Mouse (Mus musculus) WW6 (cell line): ENCODE measurements around the gene Atrnl1.
"Not testable (repeated sequence)": the region's sequence is repeated elsewhere in the genome, so short reads cannot be mapped to it uniquely, and the experiment has no call there.

Experiments used
- DNase-seq: peaks from one replicate; pipeline ENCODE4 v3.0.0-alpha.2; 2013; ENCODE audit warnings: low read depth, low spot score

Atrnl1 gene

DNA sequence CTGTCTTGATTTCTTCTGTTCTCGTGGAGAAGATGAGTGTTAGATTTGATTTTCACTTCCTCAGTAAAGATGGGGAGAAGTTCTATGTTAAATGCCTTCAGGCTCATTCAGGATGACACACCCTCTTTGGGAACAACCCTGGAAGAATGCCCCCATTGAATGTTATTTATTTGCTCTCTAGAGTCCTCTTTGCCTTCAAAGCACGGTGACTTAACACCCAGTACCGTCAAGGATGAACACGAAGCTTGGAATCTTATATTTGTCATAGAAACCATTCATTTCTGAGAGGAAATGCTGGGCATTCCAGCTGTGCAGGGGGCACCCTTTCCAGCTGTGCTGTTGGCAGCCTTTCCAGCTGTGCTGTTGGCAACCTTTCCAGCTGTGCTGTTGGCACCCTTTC is 212.6 kb downstream of the Atrnl1 start:
- DNase-seq, result no peak

DNA sequence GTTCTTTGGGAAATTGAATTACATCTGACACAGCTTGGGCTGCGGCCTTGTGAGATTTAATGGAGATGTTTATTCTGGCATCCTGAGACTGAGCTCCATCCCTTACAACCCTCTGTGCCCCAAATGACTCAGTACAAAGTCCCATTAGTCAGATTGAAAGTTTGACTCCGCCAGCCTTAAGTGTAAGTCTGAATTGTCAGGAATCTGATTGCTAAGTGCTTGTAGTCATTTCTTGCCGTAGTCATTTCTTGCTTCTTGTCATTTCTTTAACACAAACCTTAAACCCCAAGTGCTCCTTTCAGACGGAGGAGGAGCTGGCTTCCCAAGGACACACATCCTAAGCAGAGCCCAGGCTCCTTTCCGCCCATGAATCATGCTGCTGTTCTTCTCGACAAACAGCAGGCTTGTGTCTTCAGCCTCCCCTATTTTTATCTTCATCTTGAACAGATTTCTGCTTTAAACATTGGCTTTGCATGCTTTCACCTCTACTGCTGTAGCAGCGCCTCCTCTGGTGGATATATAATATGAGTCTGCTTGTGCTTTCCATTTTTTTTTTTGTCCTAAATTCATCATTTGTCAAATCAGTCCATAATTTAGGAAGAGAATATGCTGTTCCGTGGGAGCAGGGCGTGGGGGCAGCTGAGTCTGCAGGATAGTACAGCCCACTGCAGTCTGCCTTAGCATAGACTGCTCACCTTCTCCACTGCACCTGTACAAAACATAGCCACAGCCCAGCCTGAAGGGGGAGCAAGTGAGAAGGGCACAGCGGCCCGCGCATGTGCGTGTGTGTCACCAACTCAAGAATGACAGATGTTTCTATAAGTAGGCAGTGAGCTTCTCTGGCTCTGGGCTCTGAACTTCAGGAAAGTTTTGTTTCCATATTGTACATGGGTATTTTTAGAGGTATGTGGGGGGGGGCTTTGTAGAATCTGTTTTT is 214.7 kb downstream of the Atrnl1 start:
- DNase-seq, result no peak

DNA sequence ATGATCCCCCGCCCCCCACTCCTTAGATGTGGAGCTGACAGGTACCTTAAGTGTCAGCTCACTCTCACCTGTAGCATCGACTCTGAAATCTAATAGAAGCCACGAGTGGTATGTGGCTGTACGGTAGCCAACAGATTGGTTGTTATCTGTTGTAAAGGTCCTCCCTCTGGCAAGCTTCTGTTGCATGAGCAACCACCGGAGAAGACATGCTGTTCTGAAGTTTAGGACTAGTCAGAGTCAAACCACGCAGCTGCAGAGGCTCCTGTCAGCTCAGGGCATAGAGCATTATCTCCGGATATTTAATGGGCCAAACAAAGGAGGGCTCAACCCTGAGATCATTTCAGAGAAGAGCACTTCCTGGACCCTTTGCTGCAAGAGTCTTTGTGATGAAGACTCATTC is 222.2 kb downstream of the Atrnl1 start:
- DNase-seq, result no peak

DNA sequence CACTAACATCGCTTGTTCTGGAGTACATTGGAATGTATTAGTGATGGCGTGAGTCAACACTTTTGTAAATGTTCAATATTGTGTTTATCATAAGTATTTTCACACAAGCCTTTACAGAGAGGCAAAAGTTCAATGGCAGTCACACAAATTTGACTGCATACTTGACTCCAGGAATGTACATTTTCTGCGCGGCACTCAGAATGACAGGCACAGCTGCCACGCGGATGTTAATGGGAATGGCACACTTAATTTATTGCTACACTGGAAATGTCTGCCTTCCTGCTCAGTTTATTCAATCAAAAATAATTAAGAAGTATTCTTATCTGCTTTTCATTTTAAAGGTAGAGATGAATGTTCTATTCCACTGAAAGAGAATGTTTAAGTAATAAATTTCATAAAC is 227.0 kb downstream of the Atrnl1 start:
- no peak for DNase-seq

DNA sequence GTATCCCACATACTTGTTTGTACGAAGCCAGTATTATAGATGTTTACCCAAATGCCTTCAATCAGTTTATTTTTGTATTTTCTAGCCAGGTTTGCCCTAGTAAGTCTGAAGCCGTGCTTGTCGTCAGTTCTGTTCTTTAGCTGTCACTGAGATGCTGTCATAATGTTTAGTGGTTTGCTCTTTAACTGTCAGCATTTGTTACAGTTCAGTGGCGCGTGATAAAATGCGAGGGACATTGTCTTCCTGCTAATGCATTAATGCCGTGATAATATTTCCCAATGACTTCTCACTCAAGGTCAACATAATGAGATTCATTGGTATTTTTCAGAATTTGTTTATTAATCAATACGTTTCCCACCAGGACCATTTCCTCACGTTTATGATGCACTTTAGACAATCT is 227.7 kb downstream of the Atrnl1 start:
- no peak for DNase-seq

DNA sequence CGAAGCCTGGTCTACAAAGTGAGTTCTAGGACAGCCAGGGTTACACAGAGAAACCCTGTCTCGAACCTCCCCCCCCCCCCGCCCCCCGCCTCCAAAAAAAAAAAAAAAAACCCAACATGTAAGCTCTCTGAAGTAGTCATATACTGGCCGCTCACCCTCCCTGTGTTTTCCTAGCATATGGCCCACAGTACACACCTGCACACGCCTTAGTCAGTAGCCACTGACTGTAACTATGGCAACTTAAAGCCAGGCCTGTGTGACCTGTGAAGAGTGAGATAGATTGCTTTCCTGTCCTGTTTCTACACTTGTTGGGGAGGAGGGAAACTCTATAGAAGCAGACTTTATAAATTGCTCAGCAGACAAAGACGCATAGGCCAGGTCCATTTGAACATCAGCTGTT is 239.1 kb downstream of the Atrnl1 start:
- no peak for DNase-seq

DNA sequence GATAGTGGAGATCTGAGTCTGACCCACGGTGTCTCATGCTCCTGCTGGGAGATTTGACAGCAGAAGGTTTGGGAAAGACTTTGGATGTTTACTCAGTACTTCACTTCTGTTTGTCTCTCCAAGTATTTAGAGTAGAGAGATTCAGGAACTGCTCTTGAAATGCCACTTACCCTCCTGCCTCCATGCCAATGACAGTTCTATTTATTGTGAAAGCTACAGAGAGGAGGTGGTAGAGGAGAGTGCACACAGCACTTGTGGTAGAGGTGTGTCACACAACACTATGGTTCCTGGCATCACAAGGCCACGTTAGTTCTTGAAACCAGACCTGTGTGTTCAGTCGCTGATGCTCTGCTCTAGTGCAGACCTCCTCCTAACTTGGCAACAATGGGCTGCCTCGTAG is 257.5 kb downstream of the Atrnl1 start:
- no peak for DNase-seq

DNA sequence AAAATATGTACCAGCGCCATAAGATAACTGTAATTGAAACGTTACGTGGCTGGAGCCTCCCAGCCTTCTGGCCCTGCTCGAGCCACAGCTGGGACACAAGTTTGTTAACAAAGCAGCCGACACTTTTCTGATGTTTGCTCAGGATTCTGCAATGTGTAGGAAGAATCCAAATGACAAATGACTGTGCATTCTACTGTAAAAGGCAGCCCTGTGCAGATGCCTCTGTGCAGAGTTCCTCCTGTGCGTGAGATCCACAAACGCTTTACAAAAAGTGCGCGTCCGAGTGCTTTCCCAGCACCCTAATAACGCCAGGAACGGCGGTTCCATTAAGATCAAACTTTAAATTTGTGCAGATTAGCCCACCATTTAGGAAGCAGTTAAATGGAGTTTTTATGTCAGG is 260.0 kb downstream of the Atrnl1 start:
- no peak for DNase-seq

DNA sequence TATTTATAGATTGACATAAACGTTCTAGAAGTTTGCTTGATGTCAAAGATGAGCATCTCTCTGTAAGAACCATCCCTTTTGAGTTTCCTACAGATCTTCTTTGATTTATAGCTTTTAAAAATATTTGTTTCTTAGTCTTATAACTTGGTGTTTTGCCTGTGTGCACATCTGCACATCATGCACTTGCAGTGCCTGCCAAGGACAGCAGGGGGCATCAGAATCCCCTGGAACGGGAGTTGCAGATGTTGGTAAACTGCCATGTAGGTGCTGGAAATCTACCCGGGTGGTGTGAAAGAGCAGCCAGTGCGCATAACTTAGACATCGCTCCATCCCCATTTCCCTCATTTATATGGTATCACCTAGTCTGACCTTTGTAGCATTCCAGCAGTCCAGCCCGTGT is 265.2 kb downstream of the Atrnl1 start:
- no peak for DNase-seq

DNA sequence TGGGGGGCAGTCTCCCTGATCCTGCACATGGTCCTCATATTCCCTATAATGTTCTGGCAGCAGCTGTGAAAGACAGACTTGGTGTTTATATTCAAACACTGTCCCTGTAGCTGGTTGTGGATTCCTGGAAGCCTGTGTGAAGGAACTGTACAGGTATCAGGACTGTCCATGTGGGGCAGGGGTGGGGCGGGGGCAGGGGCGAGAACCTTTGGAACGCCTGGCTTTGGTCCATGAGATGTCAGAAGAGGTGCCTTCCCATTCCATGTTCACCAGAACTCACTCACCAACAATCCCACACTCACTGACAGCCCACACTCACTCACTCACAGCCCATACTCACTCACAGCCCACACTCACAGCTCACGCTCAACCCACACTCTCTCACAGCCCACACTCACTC is 266.5 kb downstream of the Atrnl1 start:
- no peak for DNase-seq

DNA sequence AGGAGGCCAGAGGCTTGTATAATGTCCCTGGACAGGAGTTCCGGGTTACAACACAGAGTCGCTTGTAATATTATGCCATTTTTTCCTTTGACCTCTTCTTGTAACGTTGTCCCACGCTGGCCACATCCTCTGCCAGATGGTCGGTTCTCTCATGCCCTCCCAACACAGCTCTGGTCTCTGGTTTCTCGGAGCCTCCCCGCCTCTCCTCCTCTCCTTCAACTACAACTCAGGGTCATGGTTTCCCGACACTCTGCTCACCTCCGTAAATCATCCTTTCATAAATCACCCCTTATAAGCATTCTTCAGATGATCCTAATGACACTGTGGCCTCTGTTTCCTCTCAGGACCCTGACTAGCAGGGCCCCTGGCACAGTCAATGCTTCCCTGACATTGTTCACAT is 267.7 kb downstream of the Atrnl1 start:
- DNase-seq, result no peak

DNA sequence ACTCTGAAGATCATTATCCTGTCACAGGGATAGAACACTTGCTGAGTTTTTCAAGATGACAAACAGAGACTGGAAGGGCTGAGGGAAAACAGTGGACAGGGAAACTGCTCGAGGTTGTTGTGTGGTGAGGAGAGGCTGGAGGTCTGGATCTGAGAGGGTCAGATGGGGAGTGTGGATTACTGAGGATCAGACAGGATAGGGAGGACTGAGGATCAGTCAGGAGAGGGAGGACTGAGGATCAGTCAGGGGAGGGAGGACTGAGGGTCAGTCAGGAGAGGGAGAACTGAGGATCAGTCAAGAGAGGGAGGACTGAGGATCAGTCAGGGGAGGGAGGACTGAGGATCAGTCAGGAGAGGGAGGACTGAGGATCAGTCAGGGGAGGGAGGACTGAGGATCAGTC is 269.0 kb downstream of the Atrnl1 start:
- DNase-seq, result not testable (repeated sequence)

DNA sequence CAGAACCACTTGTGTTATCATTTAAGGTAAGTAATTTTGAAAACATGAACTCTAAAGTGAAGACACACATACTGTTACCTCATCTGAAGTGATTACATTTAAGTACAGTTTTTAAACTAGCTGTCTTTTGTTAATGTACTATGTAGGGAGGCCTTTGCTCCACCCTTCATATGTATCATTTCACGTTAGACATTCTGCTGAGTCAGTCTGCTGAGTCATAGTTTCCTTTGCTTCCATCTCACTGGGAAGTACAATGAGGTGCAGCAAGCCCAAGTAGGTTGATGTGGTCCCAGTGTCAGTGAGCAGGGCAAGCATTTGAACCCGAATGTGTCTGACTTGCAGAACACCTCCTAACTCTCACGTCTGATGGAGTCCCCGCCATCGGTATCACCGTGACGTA is 271.1 kb downstream of the Atrnl1 start:
- no peak for DNase-seq

DNA sequence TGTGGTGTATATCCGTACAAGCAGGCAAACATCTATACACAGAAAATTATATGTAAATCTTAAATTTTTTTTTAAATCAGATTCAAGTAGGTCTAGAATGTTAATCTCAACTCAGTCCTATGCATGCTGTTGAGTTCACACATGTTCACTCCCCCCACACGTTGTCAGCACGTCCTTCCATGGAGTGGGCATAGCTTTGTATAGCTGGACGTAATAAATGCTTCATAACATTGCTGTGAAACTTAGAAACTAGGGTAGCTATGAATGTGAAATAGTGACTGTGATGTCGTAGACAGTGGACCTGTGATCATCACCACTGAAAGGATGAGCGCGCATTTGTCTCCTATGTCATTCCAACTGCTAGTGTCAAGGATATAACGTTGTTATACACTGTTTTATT is 278.0 kb downstream of the Atrnl1 start:
- no peak for DNase-seq

DNA sequence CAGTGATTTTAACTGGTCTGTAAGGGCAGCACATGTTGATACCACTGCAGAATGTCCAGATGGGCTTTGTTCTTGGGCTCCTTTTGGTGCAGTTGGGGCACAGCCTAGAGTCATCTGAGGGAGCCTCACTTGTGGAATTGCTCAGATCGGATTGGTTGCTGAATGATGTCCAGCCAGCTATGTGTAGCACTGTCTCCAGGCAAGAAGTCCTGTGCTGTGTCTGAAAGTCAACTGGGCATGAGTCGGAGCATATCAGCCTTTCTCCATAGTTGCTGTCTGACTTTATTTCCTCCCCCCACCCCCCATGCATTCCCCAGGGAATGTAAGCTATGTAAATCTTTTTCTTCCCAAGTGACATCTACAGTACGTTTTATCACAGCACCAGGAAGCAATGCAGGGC is 278.9 kb downstream of the Atrnl1 start:
- DNase-seq, result no peak

DNA sequence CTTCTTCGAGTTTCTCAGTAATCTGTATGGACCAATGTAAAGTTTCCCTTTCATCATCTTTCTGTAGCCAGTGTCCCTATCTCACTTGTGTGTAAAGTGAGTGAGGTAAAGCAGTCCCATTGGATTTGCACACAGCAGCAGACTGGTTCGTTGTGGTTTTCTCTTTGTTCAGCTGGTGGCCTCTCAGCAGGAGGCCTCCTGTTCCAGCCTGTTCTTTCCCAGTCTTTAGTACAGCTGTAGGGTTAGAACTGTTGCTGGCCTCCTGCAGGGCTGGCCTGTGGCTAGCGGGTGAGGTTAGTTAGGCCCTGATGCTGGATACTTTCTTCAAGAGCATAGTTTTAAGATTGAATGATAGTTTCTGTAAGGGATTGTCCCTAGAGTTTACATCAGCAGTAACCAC is 280.1 kb downstream of the Atrnl1 start:
- DNase-seq, result peak; percentile 14

DNA sequence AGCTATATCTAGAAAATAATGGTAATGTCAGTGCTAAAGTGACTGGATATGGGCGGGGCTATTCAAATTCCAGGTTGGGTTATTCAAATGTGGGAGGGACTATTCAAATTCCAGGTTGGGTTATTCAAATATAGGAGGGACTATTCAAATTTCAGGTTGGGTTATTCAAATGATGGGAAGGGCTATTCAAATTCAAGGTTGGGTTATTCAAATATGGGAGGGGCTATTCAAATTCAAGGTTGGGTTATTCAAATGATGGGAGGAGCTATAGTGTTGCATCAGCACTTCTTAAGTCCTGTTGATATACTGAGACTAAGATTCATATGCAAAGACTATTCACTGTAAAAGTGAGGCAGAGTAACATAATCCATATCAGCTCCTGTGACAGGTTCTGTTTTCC is 283.4 kb downstream of the Atrnl1 start:
- DNase-seq, result peak; percentile 39

DNA sequence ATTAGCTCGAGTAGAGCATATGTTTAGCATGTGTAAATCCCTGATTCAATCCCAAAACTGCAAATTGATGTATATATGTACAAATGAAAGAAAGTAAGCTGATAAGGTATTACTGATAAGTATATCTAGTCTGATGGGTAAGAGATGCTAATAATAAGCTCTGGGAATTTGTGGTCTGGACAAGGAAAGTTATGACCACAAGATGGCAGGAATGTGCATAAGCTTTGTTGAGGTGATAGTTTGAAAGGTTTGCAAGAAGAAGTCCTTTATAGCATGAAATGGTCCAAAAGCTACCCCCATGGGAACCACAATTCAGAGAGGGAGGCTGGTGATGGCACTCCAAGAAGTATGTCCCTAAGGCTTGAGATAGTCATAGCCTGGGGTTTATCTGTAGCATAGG is 289.2 kb downstream of the Atrnl1 start:
- DNase-seq, result no peak

DNA sequence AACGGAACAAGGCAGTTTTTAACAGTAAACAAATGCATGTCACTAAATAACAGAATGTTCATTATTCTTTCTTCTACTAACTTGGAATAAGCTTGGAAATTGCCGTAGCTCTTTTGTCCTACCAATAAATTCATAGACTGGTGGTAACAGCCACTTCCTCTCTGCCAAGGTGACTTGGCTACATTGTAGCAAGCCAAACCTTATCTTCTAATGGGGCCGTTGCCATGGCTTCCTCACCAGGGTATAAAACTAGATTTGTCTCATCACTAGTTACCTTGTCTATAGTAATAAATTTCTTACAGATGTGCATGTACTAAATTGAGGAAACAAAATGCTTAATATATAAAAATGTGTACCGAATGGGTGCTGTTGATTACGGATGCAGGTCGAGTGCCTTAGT is 298.6 kb downstream of the Atrnl1 start:
- DNase-seq, result no peak

DNA sequence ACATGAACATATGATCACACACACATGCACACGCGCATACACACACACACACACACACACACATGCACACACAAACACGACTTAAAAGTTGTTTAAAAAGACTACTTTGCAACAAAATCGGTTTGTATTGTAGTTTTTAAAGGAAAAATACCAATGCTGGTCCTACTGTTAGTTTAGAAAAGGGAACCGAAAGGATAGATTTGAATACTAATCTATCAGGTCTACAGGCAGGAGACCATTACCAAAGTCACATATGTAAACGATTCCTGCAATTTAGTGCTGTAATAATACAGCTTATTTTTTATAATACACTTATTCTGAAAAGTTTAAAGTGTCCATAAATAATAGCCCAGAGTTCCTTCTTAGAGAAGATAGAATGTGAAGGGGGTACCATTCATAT is 299.8 kb downstream of the Atrnl1 start:
- DNase-seq, result no peak

DNA sequence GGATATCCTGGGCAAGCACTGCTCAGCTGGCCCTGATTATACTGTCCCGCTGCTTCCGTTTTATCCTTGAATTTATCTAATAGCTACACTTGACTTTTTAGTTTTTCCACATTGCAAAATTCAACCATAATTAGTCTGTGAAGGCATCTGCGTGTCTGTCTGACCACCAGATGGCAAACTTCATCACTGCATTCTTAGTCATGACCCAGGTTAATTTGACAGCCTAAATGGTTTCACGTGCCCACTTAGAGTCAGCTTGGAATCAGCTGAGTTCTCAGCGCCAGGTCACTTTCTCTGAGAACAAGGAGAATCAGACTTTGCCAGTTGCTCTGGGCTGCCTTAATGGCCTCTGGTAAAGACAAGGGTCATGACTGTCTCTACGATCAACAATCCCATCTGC is 305.5 kb downstream of the Atrnl1 start:
- DNase-seq, result no peak

DNA sequence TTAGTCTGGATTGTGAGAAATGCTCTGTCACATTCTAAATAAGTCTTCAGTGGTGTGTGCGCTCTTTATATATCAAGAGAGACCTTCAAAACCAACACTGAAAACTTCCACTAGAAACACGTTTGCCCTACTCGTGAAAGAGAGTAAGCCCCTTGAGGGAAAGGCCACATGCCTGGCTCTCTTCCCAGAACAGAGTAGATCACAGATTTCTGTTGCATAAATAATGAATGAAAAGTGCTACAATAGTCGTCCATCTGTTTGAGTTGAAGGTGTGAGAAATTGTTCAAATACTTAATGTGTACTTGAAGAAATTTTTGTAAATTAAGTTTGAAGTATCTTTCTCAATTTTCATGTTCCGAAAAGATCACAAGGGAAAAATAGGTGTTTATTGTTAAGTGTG is 312.2 kb downstream of the Atrnl1 start:
- no peak for DNase-seq

DNA sequence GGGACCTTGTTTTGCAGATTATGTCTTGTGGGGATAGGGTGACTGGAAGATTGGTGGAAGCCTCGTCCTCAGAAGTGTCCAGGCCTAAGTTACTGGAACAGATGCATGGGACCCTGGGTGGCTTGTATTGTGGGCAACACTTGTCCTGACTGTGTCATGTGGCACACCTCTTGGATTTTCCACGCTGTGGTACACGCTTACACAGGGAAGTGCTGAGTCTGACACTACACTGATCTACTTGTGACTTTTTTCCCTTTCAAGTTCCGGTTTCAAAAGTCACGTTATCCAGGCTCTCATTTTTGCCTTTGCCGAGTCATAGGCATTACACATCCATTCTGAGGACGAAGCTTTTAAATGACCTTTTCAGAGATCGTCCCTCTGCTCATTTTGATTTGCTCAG is 314.0 kb downstream of the Atrnl1 start:
- DNase-seq, result no peak

DNA sequence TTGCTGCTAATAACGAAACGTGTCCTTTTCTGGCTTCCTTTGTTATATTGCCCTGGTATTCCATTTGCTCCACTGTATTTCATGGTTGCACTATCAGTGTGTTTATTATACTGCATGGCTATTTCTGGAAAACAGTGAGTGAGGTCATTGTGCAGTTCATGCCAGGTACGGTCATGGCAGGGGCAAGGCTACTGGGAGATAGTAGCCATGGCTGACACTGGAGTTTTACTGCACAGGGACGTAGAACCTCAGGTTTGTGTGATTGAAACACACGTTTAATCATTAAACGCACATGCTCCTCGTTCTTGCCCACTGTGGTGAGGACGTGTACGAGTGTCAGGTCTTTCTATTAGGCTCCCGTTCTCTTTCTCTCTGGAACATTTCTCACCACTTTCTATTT is 314.8 kb downstream of the Atrnl1 start:
- DNase-seq, result no peak
